In the genomic region with DNA sequence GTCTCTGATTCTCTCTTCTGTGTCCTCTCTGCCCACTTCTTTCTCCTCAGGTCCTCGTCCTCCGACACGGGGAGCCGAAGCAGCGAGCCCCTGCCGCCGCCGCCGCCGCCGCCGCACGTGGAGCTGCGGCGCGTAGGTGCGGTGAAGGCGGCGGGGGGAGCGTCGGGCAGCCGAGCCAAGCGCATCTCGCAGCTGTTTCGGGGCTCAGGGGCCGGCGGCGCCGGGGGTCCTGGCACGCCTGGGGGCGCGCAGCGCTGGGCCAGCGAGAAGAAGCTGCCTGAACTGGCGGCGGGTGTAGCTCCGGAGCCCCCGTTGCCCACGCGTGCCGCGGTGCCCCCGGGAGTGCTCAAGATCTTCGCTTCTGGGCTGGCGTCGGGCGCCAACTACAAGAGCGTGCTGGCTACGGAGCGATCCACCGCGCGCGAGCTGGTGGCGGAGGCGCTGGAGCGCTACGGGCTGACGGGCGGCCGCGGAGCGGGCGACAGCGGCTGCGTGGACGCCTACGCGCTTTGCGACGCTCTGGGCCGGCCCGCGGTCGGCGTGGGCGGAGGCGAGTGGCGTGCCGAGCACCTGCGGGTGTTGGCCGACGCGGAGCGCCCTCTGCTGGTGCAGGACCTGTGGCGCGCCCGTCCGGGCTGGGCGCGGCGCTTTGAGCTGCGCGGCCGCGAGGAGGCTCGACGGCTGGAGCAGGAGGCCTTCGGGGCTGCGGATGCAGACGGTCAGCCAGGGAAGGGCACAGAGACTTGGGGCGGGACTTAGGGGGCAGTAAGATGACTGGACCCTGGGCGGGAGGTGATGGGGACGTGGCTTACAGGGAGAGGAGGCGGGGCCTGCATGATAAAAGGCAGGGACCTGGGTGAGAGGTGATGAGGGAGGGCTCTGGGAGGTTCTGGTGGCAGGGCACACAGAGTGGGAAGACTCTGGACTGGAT, we compare ENCODE assay signal across 8 mouse cellular contexts. TPM values are rescaled to one million over a fixed set of nuclear protein-coding genes. Genes with fewer than 3 reads are reported as not detected.
DNase-seq lines count a peak whose midpoint lies in the region; ATAC-seq and TF ChIP-seq lines count a peak whose summit lies in the region.

No protein-coding gene starts in this region.

- no peaks in the 10 kb centered on the region for H3K9me3 ChIP-seq in ES-E14 (ENCODE audit: control insufficient read depth, insufficient read depth, low read depth, low read length)
- no peaks in the 10 kb centered on the region for H3K9me3 ChIP-seq in forebrain, postnatal 0 days (ENCODE audit: low read length)
- H3K9me3 ChIP-seq in lung, embryonic 15.5 days, result no peaks in the 10 kb centered on the region

- TF ChIP-seq CTCF in forebrain, postnatal 0 days (IDR thresholded peaks at IDR 0.05; ENCODE audit: low read depth), result peak; percentile 83
- peak; percentile 84; the same call in 1 of the 2 replicates for TF ChIP-seq CTCF in olfactory bulb, adult 2 months (IDR thresholded peaks at IDR 0.05; ENCODE audit: insufficient read depth, low read depth, low read length)

- no peak overlapping the region for H3K27ac ChIP-seq in ES-E14 (ENCODE audit: insufficient read depth, low read depth, low read length, poor library complexity, severe bottlenecking)
- peak overlapping the region; percentile 73 for H3K27ac ChIP-seq in forebrain, postnatal 0 days (ENCODE audit: low read depth, low read length)
- H3K27ac ChIP-seq in lung, embryonic 15.5 days, result peak overlapping the region; percentile 63
- H3K27ac ChIP-seq in olfactory bulb, adult 2 months (ENCODE audit: insufficient read depth, low read depth, low read length), result no peak overlapping the region

- peak; percentile 52; the same call in 1 of the 2 replicates for TF ChIP-seq POLR2A in olfactory bulb, adult 2 months (IDR thresholded peaks at IDR 0.05; ENCODE audit: insufficient read depth, low read depth, low read length)

- H3K4me3 ChIP-seq in ES-E14 (ENCODE audit: insufficient read depth in 1 of 2, low read depth in 1 of 2, low read length in 2 of 2, poor library complexity in 1 of 2, severe bottlenecking in 1 of 2), result peak overlapping the region; percentile 70 to 83
- H3K4me3 ChIP-seq in forebrain, postnatal 0 days (ENCODE audit: low read depth, low read length), result peak overlapping the region; percentile 42
- peak overlapping the region; percentile 60 for H3K4me3 ChIP-seq in lung, embryonic 15.5 days
- peak overlapping the region; percentile 57 for H3K4me3 ChIP-seq in olfactory bulb, adult 2 months (ENCODE audit: insufficient read depth, low read depth, low read length)

- no peaks in the 10 kb centered on the region for H3K36me3 ChIP-seq in ES-E14 (ENCODE audit: control insufficient read depth, insufficient read depth, low read length, poor library complexity, severe bottlenecking)
- H3K36me3 ChIP-seq in forebrain, postnatal 0 days (ENCODE audit: insufficient read depth), result peaks cover 4% of the 10 kb centered on the region; the same call in 1 of the 2 replicates
- H3K36me3 ChIP-seq in lung, embryonic 15.5 days, result no peaks in the 10 kb centered on the region

- 2% methylated on average over 100 of the region's 105 CpGs for WGBS in forebrain, postnatal 0 days
- WGBS in lung, embryonic 15.5 days, result 1% methylated on average over 103 of the region's 105 CpGs
- 1% methylated on average over 105 of the region's 105 CpGs for WGBS in olfactory bulb, adult 2 months

- in situ Hi-C loops in ES-E14 (cut with MboI; ENCODE audit: low sequenced_read_pairs in 2 of 2, unreplicated experiment in 2 of 2), result no loop called here

- H3K4me2 ChIP-seq in forebrain, postnatal 0 days (ENCODE audit: low read depth), result peak overlapping the region; percentile 94
- peak overlapping the region; percentile 95 for H3K4me2 ChIP-seq in lung, embryonic 15.5 days

- peak; percentile 93 for ATAC-seq in forebrain, postnatal 0 days
- ATAC-seq in hematopoietic stem cell, adult 5-6 weeks (replicated peaks in 1 of 2; ENCODE audit: insufficient read depth in 1 of 2, low FRiP score in 2 of 2, low TSS enrichment in 1 of 2, low read depth in 1 of 2, poor library complexity in 2 of 2, severe bottlenecking in 2 of 2), result peak; percentile 82 to 83
- peak; percentile 78 for ATAC-seq in lung, embryonic 15.5 days (ENCODE audit: borderline replicate concordance, extremely low read depth, low FRiP score, low TSS enrichment)

- DNase-seq in ES-E14 (ENCODE audit: low read depth, low spot score), result peak; percentile 78
- peak; percentile 93 for DNase-seq in cerebellum, adult 8-10 months
- DNase-seq in forebrain, postnatal 0 days, result peak; percentile 92
- peak; percentile 24 for DNase-seq in layer of hippocampus, adult 9-10 months (ENCODE audit: low spot score)
- DNase-seq in testis, postnatal 14 days (ENCODE audit: low spot score), result peak; percentile 88

- no peaks in the 10 kb centered on the region for H3K27me3 ChIP-seq in forebrain, postnatal 0 days (ENCODE audit: insufficient read depth, low read length)
- H3K27me3 ChIP-seq in lung, embryonic 15.5 days, result peaks cover 33% of the 10 kb centered on the region

- H3K9ac ChIP-seq in ES-E14 (ENCODE audit: insufficient read depth, low read depth, low read length, poor library complexity, severe bottlenecking), result peak overlapping the region; percentile 77
- peak overlapping the region; percentile 74 for H3K9ac ChIP-seq in forebrain, postnatal 0 days
- H3K9ac ChIP-seq in lung, embryonic 15.5 days, result peak overlapping the region; percentile 73

- peaks cover 0 to 11% of the 10 kb centered on the region in 2 experiments; a peak in 1 of 4 replicates for H3K4me1 ChIP-seq in ES-E14 (ENCODE audit: control insufficient read depth in 2 of 2, insufficient read depth in 2 of 2, low read length in 2 of 2, poor library complexity in 1 of 2)
- H3K4me1 ChIP-seq in forebrain, postnatal 0 days (ENCODE audit: insufficient read depth), result no peaks in the 10 kb centered on the region
- H3K4me1 ChIP-seq in lung, embryonic 15.5 days, result peaks cover 12% of the 10 kb centered on the region
- H3K4me1 ChIP-seq in olfactory bulb, adult 2 months (ENCODE audit: control insufficient read depth, insufficient read depth, low read length), result peaks cover 18% of the 10 kb centered on the region

TF ChIP-seq in ES-E14, 5 proteins besides CTCF, POLR2A, EP300 and RAD21:
- TF ChIP-seq MAFK (IDR thresholded peaks at IDR 0.05; ENCODE audit: insufficient read depth, low read depth, low read length) (no peak), ZNF384 (IDR thresholded peaks at IDR 0.05; ENCODE audit: low read depth, low read length) (no peak), ZC3H11A (IDR thresholded peaks at IDR 0.05; ENCODE audit: borderline replicate concordance, low read depth, low read length) (0 out of 2 replicates have a peak, but pooled peaks have one; percentile 5), CHD2 (IDR thresholded peaks at IDR 0.05; ENCODE audit: low read depth, low read length) (no peak), HCFC1 (IDR thresholded peaks at IDR 0.05; ENCODE audit: borderline replicate concordance, insufficient read depth, low read length) (0 out of 2 replicates have a peak, but pooled peaks have one; percentile 46)

RNA-seq across cellular contexts. Expression of a gene that starts 1.3 kb away (rescaled TPM):
- total RNA-seq in ES-E14 (2012; rRNA removed), result 5.3 and 8.6 TPM in 2 replicates
- 26.5 and 37.4 TPM in 2 replicates for total RNA-seq in forebrain, postnatal 0 days (2014; rRNA removed)
- 22.8 and 27.2 TPM in 2 replicates for polyA plus RNA-seq in forebrain, postnatal 0 days (2015; fragmentation: Nextera tagmentation; extraction: Ambion mirVana)
- total RNA-seq in hematopoietic stem cell, adult 5-6 weeks (2017), result 0.94 TPM in 1 of 2 replicates, not detected in the other
- 32.4 and 33.3 TPM in 2 replicates for polyA plus RNA-seq in lung, embryonic 15.5 days (2015; fragmentation: Nextera tagmentation; extraction: Ambion mirVana)
- not detected in 2 replicates for polyA plus RNA-seq in olfactory bulb, adult 2 months (2012; ENCODE audit: insufficient read depth, insufficient read length, low replicate concordance, missing spikeins)

RNA-seq across cellular contexts. Expression of a gene that starts 7.0 kb away (rescaled TPM):
- total RNA-seq in ES-E14 (2012; rRNA removed), result 0.31 and 0.63 TPM in 2 replicates
- 0.08 and 0.14 TPM in 2 replicates for total RNA-seq in forebrain, postnatal 0 days (2014; rRNA removed)
- polyA plus RNA-seq in forebrain, postnatal 0 days (2015; fragmentation: Nextera tagmentation; extraction: Ambion mirVana), result not detected in 2 replicates
- not detected in 2 replicates for total RNA-seq in hematopoietic stem cell, adult 5-6 weeks (2017)
- polyA plus RNA-seq in lung, embryonic 15.5 days (2015; fragmentation: Nextera tagmentation; extraction: Ambion mirVana), result 0.15 and 0.29 TPM in 2 replicates
- not detected in 2 replicates for polyA plus RNA-seq in olfactory bulb, adult 2 months (2012; ENCODE audit: insufficient read depth, insufficient read length, low replicate concordance, missing spikeins)

RNA-seq across cellular contexts. Expression of a gene that starts 11.1 kb away (rescaled TPM):
- 0.71 and 0.74 TPM in 2 replicates for total RNA-seq in ES-E14 (2012; rRNA removed)
- 2.2 and 2.8 TPM in 2 replicates for total RNA-seq in forebrain, postnatal 0 days (2014; rRNA removed)
- 2.6 TPM in 2 replicates for polyA plus RNA-seq in forebrain, postnatal 0 days (2015; fragmentation: Nextera tagmentation; extraction: Ambion mirVana)
- total RNA-seq in hematopoietic stem cell, adult 5-6 weeks (2017), result not detected in 2 replicates
- polyA plus RNA-seq in lung, embryonic 15.5 days (2015; fragmentation: Nextera tagmentation; extraction: Ambion mirVana), result 7.7 and 9.5 TPM in 2 replicates
- polyA plus RNA-seq in olfactory bulb, adult 2 months (2012; ENCODE audit: insufficient read depth, insufficient read length, low replicate concordance, missing spikeins), result not detected in 2 replicates

RNA-seq across cellular contexts. Expression of a gene that starts 11.5 kb away (rescaled TPM):
- total RNA-seq in ES-E14 (2012; rRNA removed), result 0.49 and 2.5 TPM in 2 replicates
- total RNA-seq in forebrain, postnatal 0 days (2014; rRNA removed), result 0.08 and 0.29 TPM in 2 replicates
- not detected in 2 replicates for polyA plus RNA-seq in forebrain, postnatal 0 days (2015; fragmentation: Nextera tagmentation; extraction: Ambion mirVana)
- 0.25 TPM in 1 of 2 replicates, not detected in the other for total RNA-seq in hematopoietic stem cell, adult 5-6 weeks (2017)
- 0.47 and 0.49 TPM in 2 replicates for polyA plus RNA-seq in lung, embryonic 15.5 days (2015; fragmentation: Nextera tagmentation; extraction: Ambion mirVana)
- polyA plus RNA-seq in olfactory bulb, adult 2 months (2012; ENCODE audit: insufficient read depth, insufficient read length, low replicate concordance, missing spikeins), result not detected in 2 replicates

RNA-seq across cellular contexts. Expression of a gene that starts 13.3 kb away (rescaled TPM):
- total RNA-seq in ES-E14 (2012; rRNA removed), result 0.67 and 1.1 TPM in 2 replicates
- not detected in 2 replicates for total RNA-seq in forebrain, postnatal 0 days (2014; rRNA removed)
- not detected in 2 replicates for polyA plus RNA-seq in forebrain, postnatal 0 days (2015; fragmentation: Nextera tagmentation; extraction: Ambion mirVana)
- not detected in 2 replicates for total RNA-seq in hematopoietic stem cell, adult 5-6 weeks (2017)
- 0.42 TPM in 1 of 2 replicates, not detected in the other for polyA plus RNA-seq in lung, embryonic 15.5 days (2015; fragmentation: Nextera tagmentation; extraction: Ambion mirVana)
- polyA plus RNA-seq in olfactory bulb, adult 2 months (2012; ENCODE audit: insufficient read depth, insufficient read length, low replicate concordance, missing spikeins), result not detected in 2 replicates

Comparison
In these comparisons a context has a peak if more than half of its experiments do, and no peak if none do; other contexts are left out.
1. DNase-seq: peak in every context shown above with its lines; median percentile 93 in cerebellum, adult 8-10 months; 92 in forebrain, postnatal 0 days; 88 in testis, postnatal 14 days; 78 in ES-E14; 24 in layer of hippocampus, adult 9-10 months.
2. H3K27ac ChIP-seq: peak in forebrain, postnatal 0 days (single experiment) and lung, embryonic 15.5 days (single experiment); none in ES-E14 (single experiment) and olfactory bulb, adult 2 months (single experiment).
3. Peak in every context shown above with its lines, with median percentiles within 50 percentile points of each other: H3K4me3 ChIP-seq, H3K9ac ChIP-seq and ATAC-seq.